7 mouse cellular contexts compared by ENCODE assay signal in genomic region chr12:14151921-14152320, GRCm38 (mm10). TPM values are rescaled to one million over a fixed set of nuclear protein-coding genes. Genes with fewer than 3 reads are reported as not detected.
DNase-seq lines count a peak whose midpoint lies in the region; ATAC-seq lines count a peak whose summit lies in the region.

Gene Fam84a (minus strand): TSS chr12:14152054.

- H3K9me3 ChIP-seq in embryonic facial prominence, embryonic 14.5 days (ENCODE audit: control insufficient read depth, low read length), result no peaks in the 10 kb centered on the region
- H3K9me3 ChIP-seq in limb, embryonic 11.5 days (ENCODE audit: control insufficient read depth, low read length), result no peaks in the 10 kb centered on the region
- H3K9me3 ChIP-seq in midbrain, embryonic 15.5 days, result no peaks in the 10 kb centered on the region
- no peaks in the 10 kb centered on the region for H3K9me3 ChIP-seq in stomach, embryonic 16.5 days (replicated peaks; ENCODE audit: control insufficient read depth, low read length)

- peak within 1 kb of the TSS; percentile 76 for H3K4me2 ChIP-seq in embryonic facial prominence, embryonic 14.5 days (ENCODE audit: low read depth, low read length)
- peak within 1 kb of the TSS; percentile 37 for H3K4me2 ChIP-seq in limb, embryonic 11.5 days (ENCODE audit: low read depth, severe bottlenecking)
- peak within 1 kb of the TSS; percentile 82 for H3K4me2 ChIP-seq in midbrain, embryonic 15.5 days
- H3K4me2 ChIP-seq in stomach, embryonic 16.5 days (ENCODE audit: low read depth, low read length), result peak within 1 kb of the TSS; percentile 86

- peak within 1 kb of the TSS; percentile 58 for H3K9ac ChIP-seq in embryonic facial prominence, embryonic 14.5 days (ENCODE audit: low read depth, low read length)
- H3K9ac ChIP-seq in limb, embryonic 11.5 days (ENCODE audit: low read length), result 0 out of 2 replicates have a peak within 1 kb of the TSS, but pooled peaks have one; percentile 32
- H3K9ac ChIP-seq in midbrain, embryonic 15.5 days, result peak within 1 kb of the TSS; percentile 58
- H3K9ac ChIP-seq in stomach, embryonic 16.5 days (ENCODE audit: low read length), result peak within 1 kb of the TSS; percentile 73

- H3K4me1 ChIP-seq in embryonic facial prominence, embryonic 14.5 days (ENCODE audit: control insufficient read depth, insufficient read depth, low read length), result peaks cover 26% of the 10 kb centered on the region
- 0 out of 2 replicates have a peak, but pooled peaks cover 3% of the 10 kb centered on the region for H3K4me1 ChIP-seq in limb, embryonic 11.5 days (ENCODE audit: control insufficient read depth, insufficient read depth, low read length)
- H3K4me1 ChIP-seq in midbrain, embryonic 15.5 days, result peaks cover 20% of the 10 kb centered on the region
- 0 out of 2 replicates have a peak, but pooled peaks cover 4% of the 10 kb centered on the region for H3K4me1 ChIP-seq in stomach, embryonic 16.5 days (ENCODE audit: control insufficient read depth, insufficient read depth, low read length)

- ATAC-seq in embryonic facial prominence, embryonic 14.5 days (ENCODE audit: low read depth), result peak; percentile 98
- ATAC-seq in limb, embryonic 11.5 days (ENCODE audit: insufficient number of reproducible peaks, low FRiP score, low TSS enrichment, low read depth), result peak; percentile 98
- peak; percentile 98 for ATAC-seq in midbrain, embryonic 15.5 days (replicated peaks)
- ATAC-seq in stomach, embryonic 16.5 days (ENCODE audit: insufficient read depth, low FRiP score), result peak; percentile 97

- peaks cover 36% of the 10 kb centered on the region for H3K27me3 ChIP-seq in embryonic facial prominence, embryonic 14.5 days (replicated peaks; ENCODE audit: control insufficient read depth, insufficient read depth, low read length)
- H3K27me3 ChIP-seq in limb, embryonic 11.5 days (ENCODE audit: control insufficient read depth, insufficient read depth, low read length), result peaks cover 32% of the 10 kb centered on the region
- no peaks in the 10 kb centered on the region for H3K27me3 ChIP-seq in midbrain, embryonic 15.5 days (replicated peaks)
- peaks cover 6% of the 10 kb centered on the region for H3K27me3 ChIP-seq in stomach, embryonic 16.5 days (ENCODE audit: control insufficient read depth, insufficient read depth, low read length)

- DNase-seq in brain, embryonic 18.5 days (ENCODE audit: low read depth, low spot score), result peak; percentile 95
- DNase-seq in embryonic facial prominence, embryonic 14.5 days (ENCODE audit: low spot score), result peak; percentile 98
- DNase-seq in heart, adult 8-10 months (ENCODE audit: low spot score), result peak; percentile 77
- peak; percentile 93 for DNase-seq in kidney, adult 9 months
- peak; percentile 94 for DNase-seq in limb, embryonic 11.5 days (ENCODE audit: low spot score)

- 0% methylated on average over 31 of the region's 31 CpGs for WGBS in embryonic facial prominence, embryonic 14.5 days
- under 1% methylated on average over 31 of the region's 31 CpGs for WGBS in limb, embryonic 11.5 days
- WGBS in midbrain, embryonic 15.5 days, result under 1% methylated on average over 31 of the region's 31 CpGs
- under 1% methylated on average over 31 of the region's 31 CpGs for WGBS in stomach, embryonic 16.5 days

- H3K4me3 ChIP-seq in embryonic facial prominence, embryonic 14.5 days (ENCODE audit: low read depth, low read length), result peak within 1 kb of the TSS; percentile 56
- H3K4me3 ChIP-seq in limb, embryonic 11.5 days (ENCODE audit: low read depth, low read length), result peak within 1 kb of the TSS; percentile 38
- peak within 1 kb of the TSS; percentile 73 for H3K4me3 ChIP-seq in midbrain, embryonic 15.5 days
- peak within 1 kb of the TSS; percentile 73 for H3K4me3 ChIP-seq in stomach, embryonic 16.5 days (replicated peaks; ENCODE audit: low read length)

- no peaks in the 10 kb centered on the region for H3K36me3 ChIP-seq in embryonic facial prominence, embryonic 14.5 days (ENCODE audit: control insufficient read depth, insufficient read depth, low read length)
- no peaks in the 10 kb centered on the region for H3K36me3 ChIP-seq in limb, embryonic 11.5 days (ENCODE audit: control insufficient read depth, insufficient read depth, low read length)
- no peaks in the 10 kb centered on the region for H3K36me3 ChIP-seq in midbrain, embryonic 15.5 days (replicated peaks)
- no peaks in the 10 kb centered on the region for H3K36me3 ChIP-seq in stomach, embryonic 16.5 days (ENCODE audit: control insufficient read depth, insufficient read depth, low read length)

- no peak within 1 kb of the TSS for H3K27ac ChIP-seq in embryonic facial prominence, embryonic 14.5 days (replicated peaks; ENCODE audit: low read depth, low read length)
- H3K27ac ChIP-seq in limb, embryonic 11.5 days (replicated peaks; ENCODE audit: low read depth, low read length), result no peak within 1 kb of the TSS
- peak within 1 kb of the TSS; percentile 85 for H3K27ac ChIP-seq in midbrain, embryonic 15.5 days
- peak within 1 kb of the TSS; percentile 76 for H3K27ac ChIP-seq in stomach, embryonic 16.5 days (ENCODE audit: low read length)

RNA-seq across cellular contexts. Expression of gene Fam84a, which starts in this region (rescaled TPM):
- 16.4 and 20.8 TPM in 2 replicates for polyA plus RNA-seq in embryonic facial prominence, embryonic 14.5 days (2014; fragmentation: Nextera tagmentation; extraction: Ambion mirVana)
- total RNA-seq in heart, adult 8-10 months (2022), result 1 to 10 TPM in 2 of 4 experiments, under 1 TPM in 2; 0.60 to 1.7 (median 0.97) TPM
- polyA plus RNA-seq in limb, embryonic 11.5 days (2014; fragmentation: Nextera tagmentation; extraction: Ambion mirVana), result 5.2 and 5.4 TPM in 2 replicates
- polyA plus RNA-seq in midbrain, embryonic 15.5 days (2015; fragmentation: Nextera tagmentation; extraction: Ambion mirVana), result 62.4 and 67.5 TPM in 2 replicates
- 38.0 and 43.1 TPM in 2 replicates for polyA plus RNA-seq in stomach, embryonic 16.5 days (2015; fragmentation: Nextera tagmentation; extraction: Ambion mirVana)

Comparison
In these comparisons a context has a peak if more than half of its experiments do, and no peak if none do; other contexts are left out.
1. H3K27ac ChIP-seq: peak in midbrain, embryonic 15.5 days (single experiment) and stomach, embryonic 16.5 days (single experiment); none in embryonic facial prominence, embryonic 14.5 days (single experiment) and limb, embryonic 11.5 days (single experiment).
2. Peak in every context shown above with its lines, with median percentiles within 50 percentile points of each other: DNase-seq, ATAC-seq, H3K4me2 ChIP-seq, H3K4me3 ChIP-seq and H3K9ac ChIP-seq.